Mouse (Mus musculus): Measurements from ENCODE around the gene Fzd7. TPM values are rescaled to one million over a fixed set of nuclear protein-coding genes. Genes with fewer than 3 reads are reported as not detected.
A peak's percentile ranks its signal among the peaks of the same experiment; 100 is the strongest.

Gene Fzd7
- polyA plus RNA-seq, 1 experiment from 2014 or later = 5.8 TPM

- Histone ChIP-seq H3K9me3 (replicated peaks; ENCODE audit: control insufficient read depth, low read length) (no peaks in the 10 kb centered on the region), H3K27ac (ENCODE audit: low read length) (peak overlapping the region; percentile 66), H3K27me3 (ENCODE audit: control insufficient read depth, insufficient read depth, low read length) (no peaks in the 10 kb centered on the region), H3K4me3 (replicated peaks; ENCODE audit: low read length) (no peak overlapping the region), H3K36me3 (ENCODE audit: control insufficient read depth, insufficient read depth, low read length) (no peaks in the 10 kb centered on the region), H3K9ac (ENCODE audit: low read length) (peak overlapping the region; percentile 16; the same call in 1 of the 2 replicates), H3K4me2 (ENCODE audit: low read depth, low read length) (no peak overlapping the region), H3K4me1 (ENCODE audit: control insufficient read depth, insufficient read depth, low read length) (peaks cover 40% of the 10 kb centered on the region)
- no peak for ATAC-seq (ENCODE audit: insufficient read depth, low FRiP score)
- WGBS = 28% methylated on average over 4 of the region's 4 CpGs
Observed at GRCm38 (mm10) chr1:59488991-59489390, 6.8 kb downstream of the Fzd7 start.

GRCm38 (mm10) chr1:59491517-59491916, 9.3 kb downstream of the Fzd7 start:
- ATAC-seq (ENCODE audit: insufficient read depth, low FRiP score) = no peak
- 69% methylated on average over 9 of the region's 9 CpGs for WGBS
- H3K36me3 ChIP-seq (ENCODE audit: control insufficient read depth, insufficient read depth, low read length) = no peaks in the 10 kb centered on the region
- no peaks in the 10 kb centered on the region for H3K9me3 ChIP-seq (replicated peaks; ENCODE audit: control insufficient read depth, low read length)
- H3K27ac ChIP-seq (ENCODE audit: low read length) = no peak overlapping the region
- no peak overlapping the region for H3K4me3 ChIP-seq (replicated peaks; ENCODE audit: low read length)
- no peak overlapping the region for H3K9ac ChIP-seq (ENCODE audit: low read length)
- peaks cover 25% of the 10 kb centered on the region for H3K4me1 ChIP-seq (ENCODE audit: control insufficient read depth, insufficient read depth, low read length)
- H3K4me2 ChIP-seq (ENCODE audit: low read depth, low read length) = no peak overlapping the region
- H3K27me3 ChIP-seq (ENCODE audit: control insufficient read depth, insufficient read depth, low read length) = no peaks in the 10 kb centered on the region

GRCm38 (mm10) chr1:59492432-59492831, 10.2 kb downstream of the Fzd7 start:
- 68% methylated on average over 4 of the region's 4 CpGs for WGBS
- H3K36me3 ChIP-seq (ENCODE audit: control insufficient read depth, insufficient read depth, low read length) = no peaks in the 10 kb centered on the region
- ATAC-seq (ENCODE audit: insufficient read depth, low FRiP score) = no peak
- H3K4me1 ChIP-seq (ENCODE audit: control insufficient read depth, insufficient read depth, low read length) = peaks cover 18% of the 10 kb centered on the region
- H3K4me3 ChIP-seq (replicated peaks; ENCODE audit: low read length) = no peak overlapping the region
- no peaks in the 10 kb centered on the region for H3K27me3 ChIP-seq (ENCODE audit: control insufficient read depth, insufficient read depth, low read length)
- H3K27ac ChIP-seq (ENCODE audit: low read length) = no peak overlapping the region
- H3K4me2 ChIP-seq (ENCODE audit: low read depth, low read length) = no peak overlapping the region
- H3K9ac ChIP-seq (ENCODE audit: low read length) = no peak overlapping the region
- no peaks in the 10 kb centered on the region for H3K9me3 ChIP-seq (replicated peaks; ENCODE audit: control insufficient read depth, low read length)

GRCm38 (mm10) chr1:59495970-59496369, 13.7 kb downstream of the Fzd7 start:
- no peak overlapping the region for H3K9ac ChIP-seq (ENCODE audit: low read length)
- 89% methylated on average over 5 of the region's 5 CpGs for WGBS
- H3K27ac ChIP-seq (ENCODE audit: low read length) = no peak overlapping the region
- no peak overlapping the region for H3K4me3 ChIP-seq (replicated peaks; ENCODE audit: low read length)
- H3K4me1 ChIP-seq (ENCODE audit: control insufficient read depth, insufficient read depth, low read length) = no peaks in the 10 kb centered on the region
- H3K9me3 ChIP-seq (replicated peaks; ENCODE audit: control insufficient read depth, low read length) = no peaks in the 10 kb centered on the region
- no peaks in the 10 kb centered on the region for H3K27me3 ChIP-seq (ENCODE audit: control insufficient read depth, insufficient read depth, low read length)
- H3K4me2 ChIP-seq (ENCODE audit: low read depth, low read length) = no peak overlapping the region
- no peaks in the 10 kb centered on the region for H3K36me3 ChIP-seq (ENCODE audit: control insufficient read depth, insufficient read depth, low read length)
- ATAC-seq (ENCODE audit: insufficient read depth, low FRiP score) = no peak

GRCm38 (mm10) chr1:59497741-59498613, 15.8 kb downstream of the Fzd7 start:
- no peaks in the 10 kb centered on the region for H3K27me3 ChIP-seq (ENCODE audit: control insufficient read depth, insufficient read depth, low read length)
- no peak overlapping the region for H3K9ac ChIP-seq (ENCODE audit: low read length)
- H3K27ac ChIP-seq (ENCODE audit: low read length) = no peak overlapping the region
- H3K36me3 ChIP-seq (ENCODE audit: control insufficient read depth, insufficient read depth, low read length) = no peaks in the 10 kb centered on the region
- H3K9me3 ChIP-seq (replicated peaks; ENCODE audit: control insufficient read depth, low read length) = no peaks in the 10 kb centered on the region
- H3K4me2 ChIP-seq (ENCODE audit: low read depth, low read length) = no peak overlapping the region
- ATAC-seq (ENCODE audit: insufficient read depth, low FRiP score) = no peak
- 52% methylated on average over 6 of the region's 6 CpGs for WGBS
- no peak overlapping the region for H3K4me3 ChIP-seq (replicated peaks; ENCODE audit: low read length)
- no peaks in the 10 kb centered on the region for H3K4me1 ChIP-seq (ENCODE audit: control insufficient read depth, insufficient read depth, low read length)

GRCm38 (mm10) chr1:59499327-59499726, 17.1 kb downstream of the Fzd7 start:
- Histone ChIP-seq H3K27me3 (ENCODE audit: control insufficient read depth, insufficient read depth, low read length) (no peaks in the 10 kb centered on the region), H3K9ac (ENCODE audit: low read length) (no peak overlapping the region), H3K4me3 (replicated peaks; ENCODE audit: low read length) (no peak overlapping the region), H3K27ac (ENCODE audit: low read length) (no peak overlapping the region), H3K4me2 (ENCODE audit: low read depth, low read length) (no peak overlapping the region), H3K9me3 (replicated peaks; ENCODE audit: control insufficient read depth, low read length) (no peaks in the 10 kb centered on the region), H3K36me3 (ENCODE audit: control insufficient read depth, insufficient read depth, low read length) (no peaks in the 10 kb centered on the region), H3K4me1 (ENCODE audit: control insufficient read depth, insufficient read depth, low read length) (no peaks in the 10 kb centered on the region)
- 80% methylated on average over 3 of the region's 3 CpGs for WGBS
- ATAC-seq (ENCODE audit: insufficient read depth, low FRiP score) = no peak

- Histone ChIP-seq H3K4me2 (ENCODE audit: low read depth, low read length) (no peak overlapping the region), H3K27me3 (ENCODE audit: control insufficient read depth, insufficient read depth, low read length) (no peaks in the 10 kb centered on the region), H3K9ac (ENCODE audit: low read length) (no peak overlapping the region), H3K4me3 (replicated peaks; ENCODE audit: low read length) (no peak overlapping the region), H3K4me1 (ENCODE audit: control insufficient read depth, insufficient read depth, low read length) (no peaks in the 10 kb centered on the region), H3K27ac (ENCODE audit: low read length) (no peak overlapping the region), H3K9me3 (replicated peaks; ENCODE audit: control insufficient read depth, low read length) (no peaks in the 10 kb centered on the region), H3K36me3 (ENCODE audit: control insufficient read depth, insufficient read depth, low read length) (no peaks in the 10 kb centered on the region)
- no peak for ATAC-seq (ENCODE audit: insufficient read depth, low FRiP score)
- WGBS = 76% methylated on average over 2 of the region's 2 CpGs
Observed at GRCm38 (mm10) chr1:59502355-59502754, 20.1 kb downstream of the Fzd7 start.

GRCm38 (mm10) chr1:59503659-59504301, 21.6 kb downstream of the Fzd7 start:
- 47% methylated on average over 7 of the region's 7 CpGs for WGBS
- ATAC-seq (ENCODE audit: insufficient read depth, low FRiP score) = no peak
- Histone ChIP-seq H3K9me3 (replicated peaks; ENCODE audit: control insufficient read depth, low read length) (no peaks in the 10 kb centered on the region), H3K27ac (ENCODE audit: low read length) (no peak overlapping the region), H3K9ac (ENCODE audit: low read length) (no peak overlapping the region), H3K4me2 (ENCODE audit: low read depth, low read length) (no peak overlapping the region), H3K27me3 (ENCODE audit: control insufficient read depth, insufficient read depth, low read length) (no peaks in the 10 kb centered on the region), H3K4me1 (ENCODE audit: control insufficient read depth, insufficient read depth, low read length) (no peaks in the 10 kb centered on the region), H3K36me3 (ENCODE audit: control insufficient read depth, insufficient read depth, low read length) (no peaks in the 10 kb centered on the region), H3K4me3 (replicated peaks; ENCODE audit: low read length) (no peak overlapping the region)

GRCm38 (mm10) chr1:59504302-59504700, 22.1 kb downstream of the Fzd7 start:
- H3K4me3 ChIP-seq (replicated peaks; ENCODE audit: low read length) = no peak overlapping the region
- ATAC-seq (ENCODE audit: insufficient read depth, low FRiP score) = no peak
- 79% methylated on average over 2 of the region's 2 CpGs for WGBS

More at GRCm38 (mm10) chr1:59504302-59504700, 22.1 kb downstream of the Fzd7 start:
- no peak overlapping the region for H3K4me2 ChIP-seq (ENCODE audit: low read depth, low read length)
- no peaks in the 10 kb centered on the region for H3K36me3 ChIP-seq (ENCODE audit: control insufficient read depth, insufficient read depth, low read length)
- no peaks in the 10 kb centered on the region for H3K9me3 ChIP-seq (replicated peaks; ENCODE audit: control insufficient read depth, low read length)
- H3K27me3 ChIP-seq (ENCODE audit: control insufficient read depth, insufficient read depth, low read length) = no peaks in the 10 kb centered on the region
- no peak overlapping the region for H3K9ac ChIP-seq (ENCODE audit: low read length)
- H3K4me1 ChIP-seq (ENCODE audit: control insufficient read depth, insufficient read depth, low read length) = no peaks in the 10 kb centered on the region
- no peak overlapping the region for H3K27ac ChIP-seq (ENCODE audit: low read length)

Measured in stomach, embryonic 16.5 days (tissue).